18 mouse cellular contexts compared by ENCODE assay signal in genomic region chr12:31912966-31913551, GRCm38 (mm10).
"Had no signal": no experiment of that assay in that cellular context is flagged by ENCODE, and none has a peak within 500 bp of the region (broad histone marks: within the 10 kb centered on the region; RNA-seq: fewer than 3 reads in every experiment).

No protein-coding gene starts in this region.

- H3K27me3 ChIP-seq: kidney, embryonic 15.5 days; limb, embryonic 12.5 days; liver, embryonic 13.5 days; lung, embryonic 15.5 days; megakaryocyte, embryonic 14.5 days; midbrain, embryonic 12.5 days; neural tube, embryonic 15.5 days; stomach, embryonic 15.5 days had no signal

- H3K4me2 ChIP-seq: kidney, embryonic 15.5 days; limb, embryonic 12.5 days; liver, embryonic 13.5 days; lung, embryonic 15.5 days; midbrain, embryonic 12.5 days; neural tube, embryonic 15.5 days; stomach, embryonic 15.5 days had no signal

- H3K4me1 ChIP-seq: kidney, embryonic 15.5 days; limb, embryonic 12.5 days; lung, embryonic 15.5 days; midbrain, embryonic 12.5 days; neural tube, embryonic 15.5 days; stomach, embryonic 15.5 days had no signal

- H3K9me3 ChIP-seq: kidney, embryonic 15.5 days; limb, embryonic 12.5 days; liver, embryonic 13.5 days; lung, embryonic 15.5 days; midbrain, embryonic 12.5 days; neural tube, embryonic 15.5 days; stomach, embryonic 15.5 days had no signal

- H3K4me3 ChIP-seq: kidney, embryonic 15.5 days; limb, embryonic 12.5 days; liver, embryonic 13.5 days; lung, embryonic 15.5 days; midbrain, embryonic 12.5 days; neural tube, embryonic 15.5 days; stomach, embryonic 15.5 days had no signal

- H3K27ac ChIP-seq: kidney, embryonic 15.5 days; limb, embryonic 12.5 days; liver, embryonic 13.5 days; lung, embryonic 15.5 days; macrophage; midbrain, embryonic 12.5 days; neural tube, embryonic 15.5 days; stomach, embryonic 15.5 days had no signal

- DNase-seq: kidney, postnatal 14 days; layer of hippocampus, postnatal 36 days; liver; liver, embryonic 13.5 days; liver, postnatal 0 days; lung, postnatal 14 days; right cerebral cortex, postnatal 4 days; spleen, adult 18-20 months; thymus, adult 2 months; thymus, postnatal 25 days had no signal

- H3K9ac ChIP-seq: kidney, embryonic 15.5 days; limb, embryonic 12.5 days; liver, embryonic 13.5 days; liver, postnatal 0 days; lung, embryonic 15.5 days; midbrain, embryonic 12.5 days; neural tube, embryonic 15.5 days; stomach, embryonic 15.5 days had no signal

- H3K36me3 ChIP-seq: kidney, embryonic 15.5 days; liver, embryonic 13.5 days; lung, embryonic 15.5 days; midbrain, embryonic 12.5 days; neural tube, embryonic 15.5 days; stomach, embryonic 15.5 days had no signal
